Comparison of ENCODE assay signal across 8 mouse cellular contexts in the genomic region with DNA sequence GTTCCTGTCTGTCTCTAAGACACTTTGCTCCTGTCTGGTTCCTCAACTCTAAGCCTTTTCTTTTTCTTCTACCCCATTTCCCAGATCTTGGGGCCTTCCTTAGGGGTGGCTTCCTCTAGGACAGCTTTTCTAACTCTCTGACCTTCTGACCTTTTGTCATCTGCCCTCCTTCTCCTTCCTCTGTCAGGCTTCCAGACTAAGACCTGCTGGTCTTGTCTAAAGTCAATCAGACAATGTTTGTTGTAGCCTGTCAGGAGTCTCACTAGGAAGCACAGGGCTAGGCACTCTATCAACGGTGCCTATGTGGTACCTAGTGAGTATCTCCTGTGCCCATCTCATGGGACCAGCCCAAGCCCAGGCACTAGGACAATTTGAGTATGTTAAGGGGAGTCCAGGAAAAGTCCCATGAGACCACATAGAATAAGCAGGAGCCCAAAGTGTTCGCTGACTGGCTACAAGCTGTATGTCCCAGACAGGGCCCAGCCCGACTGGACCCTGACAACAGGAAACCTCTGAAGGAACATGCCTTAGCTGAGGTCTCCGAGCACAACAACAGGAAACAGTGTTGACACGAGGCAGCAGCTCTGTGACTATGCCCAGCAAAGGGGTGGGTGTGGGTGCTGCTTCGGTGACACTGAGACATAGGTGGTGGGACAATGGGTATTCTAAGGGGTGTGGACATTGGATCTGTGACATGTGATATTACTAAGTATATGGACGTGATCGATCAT. TPM values are rescaled to one million over a fixed set of nuclear protein-coding genes. Genes with fewer than 3 reads are reported as not detected.
DNase-seq lines count a peak whose midpoint lies in the region; ATAC-seq and TF ChIP-seq lines count a peak whose summit lies in the region.

No protein-coding gene starts in this region.

- H3K27ac ChIP-seq in gastrocnemius, adult 2 months = peak overlapping the region; percentile 85
- no peak overlapping the region for H3K27ac ChIP-seq in forebrain, embryonic 15.5 days (replicated peaks)

- peak; percentile 74 for ATAC-seq in activated CD4-positive, CD25-positive, alpha-beta regulatory T cell, adult 4 months
- ATAC-seq in forebrain, embryonic 15.5 days (replicated peaks) = no peak

- H3K27me3 ChIP-seq in forebrain, embryonic 15.5 days = no peaks in the 10 kb centered on the region

- WGBS in forebrain, embryonic 15.5 days = 91% methylated on average over 8 of the region's 8 CpGs

- intact Hi-C loops in gastrocnemius, adult 2 months (cut with DNase I) = no loop called here
- intact Hi-C loops in gastrocnemius, postnatal 36 days (cut with DNase I) = no loop called here

- H3K9me3 ChIP-seq in forebrain, embryonic 15.5 days = no peaks in the 10 kb centered on the region

- H3K9ac ChIP-seq in forebrain, embryonic 15.5 days (replicated peaks) = no peak overlapping the region

- H3K4me1 ChIP-seq in forebrain, embryonic 15.5 days = peaks cover 45% of the 10 kb centered on the region

- H3K4me2 ChIP-seq in forebrain, embryonic 15.5 days (replicated peaks) = no peak overlapping the region

- H3K4me3 ChIP-seq in gastrocnemius, adult 2 months = peak overlapping the region; percentile 1; the same call in 1 of the 2 replicates
- no peak overlapping the region for H3K4me3 ChIP-seq in forebrain, embryonic 15.5 days

- H3K36me3 ChIP-seq in forebrain, embryonic 15.5 days = no peaks in the 10 kb centered on the region

- no peak for DNase-seq in gastrocnemius, adult 2 months
- no peak for DNase-seq in gastrocnemius, postnatal 36 days
- peak; percentile 60 for DNase-seq in kidney, adult 18-20 months
- peak; percentile 37 for DNase-seq in lung, postnatal 14 days
- DNase-seq in ovary, postnatal 36 days (ENCODE audit: low spot score) = no peak
- DNase-seq in MN1 (ENCODE audit: low spot score) = no peak

- TF ChIP-seq CTCF in gastrocnemius, adult 2 months (IDR thresholded peaks at IDR 0.05) = no peak

RNA-seq across cellular contexts. Expression of a gene that starts 44.5 kb away (rescaled TPM):
- 10 to 100 TPM; 21.2 to 28.5 TPM for total RNA-seq in gastrocnemius, adult 2 months (2021)
- 10 to 100 TPM; 17.6 to 22.7 TPM for total RNA-seq in gastrocnemius, postnatal 36 days (2021)
- 10 to 100 TPM; 13.4 to 18.5 TPM for polyA plus RNA-seq in activated CD4-positive, CD25-positive, alpha-beta regulatory T cell, adult 4 months (2017; shearing (Covaris generic))
- 42.5 and 46.4 TPM in 2 replicates for polyA plus RNA-seq in forebrain, embryonic 15.5 days (2015; fragmentation: Nextera tagmentation; extraction: Ambion mirVana)

RNA-seq across cellular contexts. Expression of a gene that starts 55.3 kb away (rescaled TPM):
- total RNA-seq in gastrocnemius, adult 2 months (2021) = not detected
- total RNA-seq in gastrocnemius, postnatal 36 days (2021) = 1 to 10 TPM in 1 of 2 experiments, not detected in 1; 2.1 TPM
- polyA plus RNA-seq in activated CD4-positive, CD25-positive, alpha-beta regulatory T cell, adult 4 months (2017; shearing (Covaris generic)) = 10 to 100 TPM; 15.9 to 22.1 TPM
- 0.87 TPM in 1 of 2 replicates, not detected in the other for polyA plus RNA-seq in forebrain, embryonic 15.5 days (2015; fragmentation: Nextera tagmentation; extraction: Ambion mirVana)

Comparison
In these comparisons a context has a peak if more than half of its experiments do, and no peak if none do; other contexts are left out.
1. DNase-seq: peak in kidney, adult 18-20 months (single experiment) and lung, postnatal 14 days (single experiment); none in gastrocnemius, adult 2 months (single experiment), gastrocnemius, postnatal 36 days (0 of 2), ovary, postnatal 36 days (single experiment) and MN1 (single experiment).